Mouse (Mus musculus) T-helper 2 cell (primary cell): ENCODE data around the gene Tmem208.
"Not testable (repeated sequence)": the region's sequence is repeated elsewhere in the genome, so short reads cannot be mapped to it uniquely, and the experiment has no call there.

ENCODE experiments used
- in situ Hi-C: fragments of 300-600 bp; cut with MboI, MseI; formaldehyde crosslinking; loops from one replicate; pipeline ENCODE4 v1.15.1; 2025; ENCODE audit warnings: high pct_unique_total_duplicates

Tmem208 gene

DNA sequence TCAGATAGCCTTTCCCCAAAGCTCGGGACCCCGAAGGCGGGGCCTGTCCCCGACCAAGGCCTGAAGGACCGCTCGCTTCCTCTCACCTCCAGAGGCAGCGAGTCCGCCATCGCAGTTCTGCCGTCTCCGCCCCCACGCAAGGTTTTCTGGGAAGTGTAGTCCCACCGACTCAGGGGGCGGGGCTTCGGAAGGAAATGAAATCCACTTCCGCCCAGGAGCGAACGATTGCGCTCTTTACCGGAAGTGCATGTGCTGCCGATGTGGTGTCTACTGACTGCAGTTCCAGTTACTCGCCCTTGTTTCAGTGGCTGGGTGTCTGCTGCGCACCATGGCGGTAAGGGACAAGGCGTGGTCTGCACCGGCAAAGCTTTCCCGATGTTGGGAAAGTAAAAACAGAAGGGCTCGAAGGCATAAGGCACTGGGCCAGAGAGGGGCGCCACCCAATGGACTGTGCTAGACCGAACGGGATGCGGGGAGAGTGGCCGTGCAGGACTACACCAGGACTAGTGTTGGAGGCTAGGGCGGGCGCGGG lies at the start of gene Tmem208, which contains the start of gene Lrrc29:
Gene Tmem208 (plus strand): TSS at position 214 of the 532 bp plus-strand sequence.
Gene Lrrc29 (minus strand): TSS at position 138 of the 532 bp plus-strand sequence.
- in situ Hi-C loops = loop anchor here (10.0 to 25.0 kb wide), 2 partner anchors 736 to 889 kb away; partner anchors contain the start of genes Nfatc3, Prmt7 and Slc7a6os

DNA sequence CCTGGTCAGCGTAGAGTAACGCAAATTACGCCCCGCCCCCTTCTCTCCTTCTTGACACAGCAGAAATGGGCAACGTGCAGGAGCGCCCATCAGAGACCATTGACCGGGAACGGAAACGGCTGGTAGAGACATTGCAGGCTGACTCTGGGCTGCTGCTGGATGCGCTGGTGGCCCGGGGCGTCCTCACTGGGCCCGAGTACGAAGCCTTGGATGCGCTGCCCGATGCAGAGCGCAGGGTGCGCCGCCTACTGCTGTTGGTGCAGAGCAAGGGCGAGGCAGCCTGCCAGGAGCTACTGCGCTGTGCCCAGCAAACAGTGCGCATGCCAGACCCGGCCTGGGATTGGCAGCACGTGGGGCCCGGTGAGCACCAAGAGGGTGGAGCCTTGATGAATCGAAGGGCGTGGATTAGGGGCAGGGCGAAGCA lies 47.2 kb upstream of the Tmem208 start:
- in situ Hi-C loops = no loop called here

DNA sequence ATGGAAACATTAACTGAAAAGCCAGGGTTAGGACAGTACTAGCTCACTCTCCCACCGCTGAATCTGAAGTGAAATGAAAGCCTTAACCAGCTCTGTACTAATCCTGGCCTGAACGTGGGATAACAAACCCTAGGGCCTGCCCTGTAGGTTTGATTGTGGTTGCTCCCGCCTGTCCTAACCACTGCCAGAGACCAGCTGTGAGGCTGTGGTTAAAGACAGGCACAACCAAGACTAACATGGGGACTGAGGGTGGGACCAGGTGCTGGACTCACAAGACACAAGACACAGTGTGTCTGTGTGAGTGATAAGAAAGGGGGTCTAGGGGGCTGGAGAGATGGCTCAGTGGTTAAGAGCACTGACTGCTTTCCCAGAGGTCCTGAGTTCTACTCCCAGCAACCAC lies 45.6 kb upstream of the Tmem208 start:
- in situ Hi-C loops = no loop called here

DNA sequence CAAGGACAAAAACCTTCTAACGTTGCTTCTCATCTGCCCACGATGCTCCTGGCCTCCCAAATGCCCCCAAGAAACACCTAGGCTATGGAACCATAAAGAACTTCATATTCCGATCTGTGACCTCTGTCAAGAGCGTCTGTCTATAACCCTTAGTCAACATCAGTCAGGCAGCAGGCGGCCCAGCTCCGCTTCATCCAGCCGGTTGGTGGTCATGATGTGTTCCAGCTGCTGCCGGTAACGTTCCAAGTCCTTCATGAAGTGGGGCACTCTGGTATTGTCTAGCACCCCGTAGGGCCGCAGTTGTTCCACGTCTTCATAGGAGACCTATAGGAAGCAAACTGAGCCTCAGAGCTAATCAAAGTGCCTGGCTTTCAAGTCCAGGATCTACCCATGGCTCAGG lies 44.3 kb upstream of the Tmem208 start:
- in situ Hi-C loops = no loop called here

GRCm38 (mm10) chr8:105282239-105282638 lies 43.9 kb upstream of the Tmem208 start:
- in situ Hi-C loops = no loop called here

- in situ Hi-C loops = no loop called here
Measured at GRCm38 (mm10) chr8:105283074-105283473, 43.1 kb upstream of the Tmem208 start.

GRCm38 (mm10) chr8:105285514-105285913 lies 40.6 kb upstream of the Tmem208 start:
- in situ Hi-C loops = no loop called here

DNA sequence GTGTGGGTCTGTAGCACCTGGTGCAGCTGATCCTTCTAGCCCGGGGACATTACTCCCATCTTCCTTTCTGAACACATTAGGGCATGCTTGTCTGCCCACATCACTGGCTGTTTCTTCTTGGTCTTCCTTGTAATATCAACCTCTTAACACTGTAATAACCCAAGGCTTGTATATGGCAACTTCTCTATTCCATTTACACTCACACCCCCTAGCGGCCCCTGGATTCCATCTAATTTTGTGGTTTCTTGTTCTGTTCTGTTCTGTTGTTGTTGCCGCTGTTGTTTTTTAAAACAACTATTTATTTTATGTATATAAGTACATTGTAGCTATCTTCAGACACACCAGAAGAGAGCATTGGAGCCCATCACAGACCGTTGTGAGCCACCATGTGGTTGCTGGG lies 39.2 kb upstream of the Tmem208 start:
- in situ Hi-C loops = no loop called here

DNA sequence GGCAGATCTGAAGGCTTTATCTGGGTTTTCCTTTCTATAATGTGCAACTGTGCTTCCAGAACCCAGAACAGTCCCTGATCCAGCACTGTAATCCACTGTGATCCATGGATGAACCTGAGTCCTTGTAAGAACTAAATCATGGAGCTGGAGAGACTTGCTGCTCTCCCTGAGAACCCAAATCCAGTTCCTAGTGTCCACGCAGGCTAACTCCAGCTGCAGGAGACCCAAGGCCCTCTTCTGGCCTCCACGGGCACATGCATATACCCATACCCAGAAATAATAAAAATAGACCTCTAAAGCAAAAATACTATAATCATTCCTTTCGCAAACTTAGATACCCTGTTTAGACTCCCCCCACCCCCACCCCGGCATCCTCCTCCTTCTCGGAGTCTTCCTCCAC lies 37.9 kb upstream of the Tmem208 start:
- in situ Hi-C loops = no loop called here

DNA sequence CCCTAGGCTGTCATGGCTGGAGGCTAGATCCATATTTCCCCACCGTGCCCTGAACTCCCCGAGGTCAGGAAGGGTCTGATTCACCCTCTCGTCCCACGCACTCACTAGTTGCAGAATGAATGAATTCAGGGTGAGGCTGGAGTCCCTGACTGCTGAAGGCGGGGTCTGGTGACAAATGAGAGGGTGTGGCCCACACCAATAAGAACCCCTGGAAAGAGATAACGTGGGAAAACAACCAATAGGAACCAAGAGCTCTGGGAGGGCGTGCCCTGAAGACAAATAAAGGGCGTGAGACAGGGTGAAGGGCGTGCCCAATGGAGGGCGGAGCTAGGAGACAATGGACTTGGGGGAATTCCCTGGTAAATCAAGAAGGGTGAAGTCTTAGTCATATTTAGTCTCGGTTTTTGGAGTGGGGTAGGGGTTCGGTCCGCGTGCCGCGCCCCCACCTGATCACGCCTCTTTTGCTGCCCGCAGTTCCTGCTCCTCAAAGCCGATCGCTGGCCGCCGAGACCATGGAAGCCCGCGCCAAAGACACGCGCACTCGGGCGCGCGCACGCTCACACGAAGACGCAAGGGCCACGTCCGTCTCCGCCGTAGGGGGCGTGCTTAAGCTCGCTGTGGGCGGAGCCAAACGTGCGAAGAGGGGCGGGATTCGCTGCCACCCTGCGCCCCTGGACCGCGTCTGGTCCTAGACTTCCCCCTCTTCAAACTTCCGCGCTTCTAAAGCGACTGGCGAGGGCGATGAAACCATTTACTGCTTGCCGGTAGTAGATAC lies 37.0 kb upstream of the Tmem208 start:
- in situ Hi-C loops = no loop called here

GRCm38 (mm10) chr8:105289805-105290460 lies 36.2 kb upstream of the Tmem208 start, which contains the start of gene 4931428F04Rik:
4931428F04Rik (minus strand) TSS chr8:105289864.
- in situ Hi-C loops = no loop called here

GRCm38 (mm10) chr8:105290554-105291314 lies 35.4 kb upstream of the Tmem208 start:
- in situ Hi-C loops = no loop called here

DNA sequence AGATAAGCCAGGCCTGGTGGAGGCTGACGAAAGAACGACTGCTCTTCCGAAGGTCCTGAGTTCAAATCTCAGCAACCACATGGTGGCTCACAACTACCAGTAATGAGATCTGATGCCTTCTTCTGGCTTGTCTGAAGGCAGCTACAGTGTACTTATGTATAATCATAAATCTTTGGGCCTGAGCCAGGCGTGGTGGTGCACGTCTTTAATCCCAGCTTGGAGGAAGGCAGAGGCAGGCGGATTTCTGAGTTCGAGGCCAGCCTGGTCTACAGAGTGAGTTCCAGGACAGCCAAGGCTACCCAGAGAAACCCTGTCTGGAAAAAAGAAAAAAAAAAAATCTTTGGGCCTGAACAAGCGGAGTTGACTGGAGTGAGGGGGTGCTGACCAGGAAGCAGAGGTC lies 34.8 kb upstream of the Tmem208 start:
- in situ Hi-C loops = not testable (repeated sequence)

- in situ Hi-C loops = not testable (repeated sequence)
Measured at GRCm38 (mm10) chr8:105291802-105292201, 34.4 kb upstream of the Tmem208 start.

DNA sequence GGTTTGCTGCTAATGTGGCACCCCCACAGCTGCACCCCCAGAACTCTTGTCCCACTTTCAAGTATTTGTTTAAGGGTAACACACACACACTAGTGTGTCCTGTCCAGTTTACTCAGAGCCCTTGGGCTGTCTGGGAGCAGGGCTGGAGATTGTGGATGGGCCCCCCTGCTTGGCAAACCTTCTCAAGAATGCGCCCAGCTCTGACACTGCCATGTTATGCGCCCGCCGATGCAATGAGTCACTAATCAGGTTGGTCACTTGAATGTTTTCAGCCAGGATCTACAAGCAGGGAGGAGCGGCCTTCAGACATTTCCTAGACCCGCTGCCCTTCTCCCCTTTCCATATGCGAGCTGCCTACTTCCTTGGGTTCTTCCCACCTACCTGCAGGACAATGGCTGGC lies 33.7 kb upstream of the Tmem208 start:
- in situ Hi-C loops = no loop called here

DNA sequence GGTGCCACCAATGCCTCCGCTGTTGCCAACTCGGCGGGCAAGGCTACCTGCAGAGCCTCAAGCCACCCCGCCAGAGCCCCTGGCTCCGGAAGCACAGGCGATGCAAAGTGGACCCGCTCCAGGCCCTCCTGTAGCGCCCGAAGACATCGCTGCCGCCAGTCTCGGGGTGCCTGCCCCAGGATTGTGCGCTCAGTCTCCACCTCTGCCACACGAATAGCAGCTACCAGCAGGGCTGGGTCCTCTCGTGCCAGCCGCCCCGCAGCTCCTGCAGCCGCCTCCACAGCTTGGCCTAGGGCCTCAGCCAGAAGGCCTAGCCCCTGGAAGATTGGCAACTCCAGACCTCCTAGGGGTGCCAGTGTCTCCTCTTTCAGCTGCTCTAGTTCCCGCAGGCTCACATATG lies 32.7 kb upstream of the Tmem208 start:
- in situ Hi-C loops = no loop called here

- in situ Hi-C loops = no loop called here
Measured at GRCm38 (mm10) chr8:105294776-105295175, 31.4 kb upstream of the Tmem208 start.

DNA sequence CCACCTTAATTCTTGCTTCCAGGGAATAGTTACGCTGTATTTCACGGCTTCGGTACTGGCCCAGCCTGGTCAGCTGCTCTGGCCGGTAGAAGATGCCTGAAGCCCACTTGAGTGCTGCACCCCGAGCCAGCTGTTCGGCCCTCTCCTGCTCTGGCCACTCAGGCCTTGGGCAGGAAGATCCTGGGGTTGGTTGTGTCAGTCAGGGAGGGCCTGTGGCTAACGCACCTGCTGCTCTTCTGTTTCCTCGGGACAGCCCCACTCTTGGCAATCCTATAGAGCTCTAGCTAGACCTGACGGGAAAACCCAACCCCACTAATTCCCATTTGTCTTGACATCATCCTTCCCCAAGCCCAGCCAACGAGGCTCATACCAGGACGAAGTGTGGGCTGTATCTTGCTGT lies 30.9 kb upstream of the Tmem208 start:
- in situ Hi-C loops = no loop called here

DNA sequence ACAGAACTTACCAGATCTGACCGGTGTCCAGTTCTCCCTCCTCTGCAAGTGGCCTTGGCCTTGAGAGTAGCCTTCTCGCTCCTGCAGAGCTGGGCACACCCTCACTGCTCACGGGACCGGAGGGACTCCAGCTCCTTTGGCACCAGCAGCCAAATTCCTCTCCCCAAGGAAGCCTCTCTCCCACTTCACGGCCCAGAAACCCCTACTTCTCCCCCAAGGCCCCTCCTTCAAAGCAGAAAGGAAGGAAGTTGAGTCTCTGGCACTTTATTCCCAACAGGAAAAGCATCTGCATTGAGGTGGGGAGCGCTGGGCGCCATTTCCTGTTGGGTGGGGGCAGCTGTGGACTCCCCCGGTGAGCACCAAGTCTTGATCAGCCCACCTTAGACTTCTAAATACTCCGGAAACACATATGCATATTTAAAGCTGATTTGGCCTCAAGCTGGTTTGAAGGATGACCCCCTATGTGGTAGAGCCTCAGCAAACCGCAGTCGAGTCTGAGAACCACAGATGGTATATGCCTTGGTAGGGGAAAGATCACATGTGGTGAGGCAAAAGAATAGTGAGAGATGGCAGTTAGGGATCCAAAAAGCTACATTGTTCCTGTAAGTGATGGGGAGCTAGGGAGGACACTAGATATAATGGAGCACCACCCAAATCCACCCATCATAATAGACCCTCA lies 30.1 kb upstream of the Tmem208 start, which contains the start of gene Exoc3l:
Gene Exoc3l (minus strand): TSS at position 207 of the 679 bp plus-strand sequence.
- in situ Hi-C loops = no loop called here

DNA sequence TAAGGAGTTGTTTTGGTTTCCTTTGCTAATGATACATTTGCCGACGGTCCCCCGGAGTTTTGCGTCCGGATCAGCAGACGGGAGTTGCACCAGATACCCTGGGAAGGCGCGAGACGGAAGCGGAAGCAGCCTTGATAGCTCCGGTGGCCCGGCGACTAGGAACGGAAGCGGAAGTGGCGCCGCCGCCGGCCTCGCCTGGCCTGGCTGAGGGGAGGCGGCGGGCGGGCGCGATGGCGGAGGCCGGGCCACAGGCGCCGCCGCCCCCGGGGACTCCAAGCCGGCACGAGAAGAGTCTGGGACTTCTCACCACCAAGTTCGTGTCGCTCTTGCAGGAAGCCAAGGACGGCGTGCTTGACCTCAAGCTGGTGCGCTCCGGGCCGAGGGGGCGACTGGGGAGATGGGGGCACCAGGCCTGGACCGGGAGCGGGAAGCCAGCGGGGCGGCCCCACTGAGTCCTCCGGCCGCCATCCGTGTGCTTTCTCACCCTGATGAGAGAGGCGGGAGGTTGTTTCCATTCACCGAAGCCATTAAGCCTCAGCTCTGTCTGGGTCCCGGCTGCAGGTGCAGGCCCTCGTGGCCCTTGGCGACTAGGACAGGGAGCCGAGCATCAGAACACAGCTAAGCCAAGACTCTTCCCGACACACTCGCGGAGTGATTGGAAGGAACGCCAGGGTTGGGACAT lies 28.5 kb upstream of the Tmem208 start, which contains the start of gene E2f4:
Gene E2f4 (plus strand): TSS at position 153 of the 682 bp plus-strand sequence.
- in situ Hi-C loops = no loop called here
